Mouse (Mus musculus) 3T3-L1 (cell line): ENCODE results near the gene Pidd1.

ENCODE experiments used
- DNase-seq: peaks from one replicate; pipeline ENCODE4 v3.0.0-alpha.2; 2015; ENCODE audit warnings: low read depth, low spot score

Pidd1 gene

DNA sequence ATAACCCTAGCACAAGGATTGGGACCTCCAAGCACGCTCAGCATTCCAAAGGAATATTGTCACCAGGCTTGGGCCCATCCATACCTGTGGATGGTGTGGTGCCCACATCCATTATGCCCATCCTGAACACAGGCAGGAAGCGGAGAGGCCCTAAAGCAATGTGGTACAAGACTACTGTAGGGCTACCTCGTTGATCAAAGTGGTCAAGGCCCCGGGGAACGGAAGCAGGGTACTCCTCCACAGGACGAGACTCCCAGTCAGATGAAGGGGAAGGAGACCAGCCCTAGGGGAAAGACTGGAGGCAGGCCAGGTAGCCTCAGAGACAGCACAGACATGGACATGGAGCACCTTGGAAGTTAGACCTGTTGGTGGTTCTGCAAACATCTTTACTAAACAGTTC lies 28.9 kb upstream of the Pidd1 start:
- DNase-seq = no peak

DNA sequence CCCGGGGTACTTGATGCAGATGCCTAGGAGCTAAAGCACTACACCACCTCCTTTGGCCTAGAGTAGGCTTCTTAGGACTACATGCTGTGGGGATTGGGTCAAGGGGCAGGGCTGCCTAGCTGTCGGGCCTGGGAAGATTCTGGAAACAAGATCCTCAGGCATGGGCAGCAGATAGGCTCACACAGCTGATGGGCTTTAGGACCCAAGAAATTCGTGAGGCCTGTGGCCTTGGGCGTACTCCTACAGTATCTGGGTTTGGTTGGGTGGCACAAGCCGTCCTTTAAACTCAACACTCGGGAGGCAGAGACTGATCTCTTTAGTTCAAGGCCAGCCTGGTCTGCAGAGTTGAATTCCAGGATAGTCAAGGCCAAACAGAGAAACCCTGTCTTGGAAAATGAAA lies 28.4 kb upstream of the Pidd1 start:
- DNase-seq = no peak

DNA sequence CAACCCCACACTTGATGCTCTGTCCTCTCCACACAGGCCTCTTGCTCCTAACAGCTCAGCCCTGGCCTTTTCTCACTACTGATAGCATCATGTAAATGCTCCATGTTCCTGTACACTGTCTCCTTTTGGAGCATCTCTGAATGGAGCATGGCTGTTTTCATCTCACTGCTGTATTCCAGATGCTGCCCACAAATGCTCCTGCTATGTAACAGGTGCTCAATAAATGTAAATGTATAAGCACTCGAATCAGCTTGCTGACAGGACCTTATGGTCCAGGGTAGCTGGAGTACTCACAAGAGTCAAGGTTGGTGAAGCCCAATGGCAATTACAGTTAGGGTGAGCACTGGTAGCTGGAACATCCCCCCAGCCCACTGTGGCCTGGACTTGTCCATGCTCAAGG lies 27.4 kb upstream of the Pidd1 start:
- no peak for DNase-seq

DNA sequence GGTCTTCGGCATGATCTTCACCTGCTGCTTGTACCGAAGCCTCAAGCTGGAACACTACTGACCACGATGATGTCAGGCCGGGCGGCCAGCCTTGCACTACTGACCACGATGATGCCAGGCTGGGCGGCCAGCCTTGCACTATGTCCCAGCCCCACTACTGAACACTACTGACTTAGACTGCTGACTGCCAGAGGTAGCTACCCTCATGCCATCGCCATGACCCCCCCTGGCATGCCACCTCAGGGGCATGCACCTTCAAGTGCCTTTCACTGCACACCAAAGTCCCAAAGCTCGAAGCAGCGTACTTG lies 26.8 kb upstream of the Pidd1 start:
- no peak for DNase-seq

GRCm38 (mm10) chr7:141469901-141470636 lies 26.2 kb upstream of the Pidd1 start:
- no peak for DNase-seq

- no peak for DNase-seq
These were observed 25.5 kb upstream of the Pidd1 start for GRCm38 (mm10) chr7:141469352-141469751.

GRCm38 (mm10) chr7:141468522-141469211 lies 24.8 kb upstream of the Pidd1 start:
- DNase-seq = peak; percentile 95

DNA sequence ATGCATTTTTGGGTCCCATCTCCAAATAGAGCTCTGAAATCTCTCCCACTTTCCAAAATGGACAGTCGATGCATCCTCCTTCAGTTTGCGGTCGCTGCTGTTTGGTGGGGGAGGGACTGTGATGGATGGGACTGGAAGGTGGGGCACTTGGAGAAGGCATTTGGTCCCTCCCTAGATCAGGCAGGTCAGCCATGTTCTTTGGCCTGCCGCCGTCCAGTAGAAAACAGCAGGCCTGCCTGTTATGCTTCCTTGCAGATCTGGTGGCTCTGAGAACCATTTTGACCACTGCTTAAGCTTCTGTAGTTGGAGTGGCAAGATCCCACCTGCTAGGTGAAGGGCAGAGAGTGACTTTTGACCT lies 24.3 kb upstream of the Pidd1 start:
- DNase-seq = peak; percentile 76

DNA sequence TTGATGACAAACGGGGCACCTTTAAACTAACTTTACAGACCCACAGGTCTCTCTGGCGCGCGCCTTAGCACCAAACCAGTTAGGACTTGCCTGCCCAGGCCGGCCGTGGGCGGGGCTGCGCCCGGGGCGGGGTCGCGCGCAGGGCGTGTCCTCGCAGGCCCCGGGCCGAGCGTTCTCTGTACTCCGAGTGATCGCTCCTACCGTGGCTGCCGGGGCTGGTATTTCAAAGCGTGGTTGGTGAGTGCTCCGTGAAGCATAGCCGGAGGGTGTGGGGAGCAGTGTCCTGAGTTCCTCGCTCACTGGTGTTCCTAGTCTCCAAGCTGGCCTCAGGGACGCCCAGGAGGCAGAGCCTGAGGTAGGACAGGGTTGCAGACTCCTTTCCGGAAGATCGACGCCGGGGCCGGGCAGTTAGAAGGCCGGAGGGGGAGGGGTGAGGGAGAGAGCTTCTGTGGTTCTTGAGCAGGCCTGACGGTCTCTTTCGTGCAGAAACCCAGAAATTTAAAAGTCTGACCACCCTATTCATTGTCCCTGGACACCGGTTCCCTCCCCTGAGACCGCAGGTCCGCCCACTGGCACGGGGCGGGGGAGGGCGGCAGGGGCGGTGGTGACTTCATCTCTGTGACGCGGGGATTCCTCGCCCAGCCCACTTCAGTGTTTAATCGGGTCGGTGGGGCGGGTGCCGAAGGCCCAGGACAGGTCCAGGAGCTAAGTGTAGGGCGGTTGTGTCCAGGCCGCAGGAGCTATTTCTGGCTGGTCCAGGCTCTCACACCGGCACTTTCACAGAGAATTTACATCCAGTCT lies 23.6 kb upstream of the Pidd1 start, which contains the start of gene Cd151:
Cd151 (plus strand) TSS at position 163 of the 801 bp plus-strand sequence.
- DNase-seq = peak; percentile 79

DNA sequence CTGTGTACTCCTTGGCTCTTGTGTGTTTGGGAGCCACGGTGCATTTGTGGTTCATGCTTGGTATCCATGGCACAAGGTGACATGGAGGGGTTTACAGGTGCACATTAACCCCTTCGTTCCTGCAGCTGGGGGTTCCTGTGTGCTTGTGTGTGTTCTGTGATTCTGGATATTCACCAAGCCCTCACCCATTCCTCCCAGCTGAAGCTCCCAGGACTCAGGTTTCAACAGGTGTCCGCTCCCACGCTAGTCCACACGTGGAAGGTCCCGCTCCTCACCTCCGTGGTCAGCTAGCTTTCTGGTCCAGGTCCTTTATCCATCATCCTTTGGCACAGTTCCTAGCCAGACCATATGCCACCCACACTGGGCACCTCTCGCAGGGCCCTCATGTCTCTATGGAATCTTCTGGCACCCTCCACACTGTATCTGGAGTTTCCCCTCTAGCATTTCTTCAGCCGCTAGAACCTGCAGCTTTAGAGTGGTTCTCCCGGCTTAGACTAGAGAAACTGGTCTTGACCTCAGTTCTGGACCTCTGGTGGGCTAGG lies 22.9 kb upstream of the Pidd1 start:
- DNase-seq = no peak

GRCm38 (mm10) chr7:141466045-141466394 lies 22.2 kb upstream of the Pidd1 start:
- DNase-seq = peak; percentile 84

DNA sequence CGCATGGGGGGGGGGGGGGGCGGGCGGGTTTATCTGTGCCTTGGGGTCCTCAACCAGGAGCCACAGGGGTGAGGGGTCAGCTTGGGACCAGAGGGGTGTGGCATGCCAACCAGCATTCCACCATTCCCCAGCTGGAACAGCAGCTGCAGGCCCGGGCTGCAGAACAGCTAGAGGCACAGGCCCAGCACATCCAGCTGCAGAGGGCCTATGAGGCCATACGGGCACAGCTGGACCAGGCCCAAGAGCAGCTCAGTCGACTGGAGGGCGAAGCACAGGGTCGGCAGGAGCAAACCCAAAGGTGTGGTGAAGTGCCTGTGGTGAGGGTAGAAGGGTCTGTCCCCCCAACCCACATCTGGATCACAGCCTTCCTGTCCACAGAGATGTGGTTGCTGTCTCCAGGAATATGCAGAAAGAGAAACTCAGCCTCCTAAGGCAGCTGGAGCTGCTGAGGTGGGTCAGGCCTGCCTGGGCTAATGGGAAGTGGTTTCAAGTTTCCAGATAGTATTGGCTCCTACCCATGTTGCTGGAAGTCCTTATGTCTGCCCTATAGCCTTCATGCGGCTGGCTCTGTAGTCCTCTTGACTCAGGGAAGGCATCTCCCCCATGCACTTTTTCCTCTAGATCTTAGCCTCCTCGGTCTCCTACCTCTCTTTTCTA lies 21.7 kb upstream of the Pidd1 start:
- peak; percentile 79 for DNase-seq

- DNase-seq = no peak
These were observed 20.9 kb upstream of the Pidd1 start for GRCm38 (mm10) chr7:141464603-141465201.

DNA sequence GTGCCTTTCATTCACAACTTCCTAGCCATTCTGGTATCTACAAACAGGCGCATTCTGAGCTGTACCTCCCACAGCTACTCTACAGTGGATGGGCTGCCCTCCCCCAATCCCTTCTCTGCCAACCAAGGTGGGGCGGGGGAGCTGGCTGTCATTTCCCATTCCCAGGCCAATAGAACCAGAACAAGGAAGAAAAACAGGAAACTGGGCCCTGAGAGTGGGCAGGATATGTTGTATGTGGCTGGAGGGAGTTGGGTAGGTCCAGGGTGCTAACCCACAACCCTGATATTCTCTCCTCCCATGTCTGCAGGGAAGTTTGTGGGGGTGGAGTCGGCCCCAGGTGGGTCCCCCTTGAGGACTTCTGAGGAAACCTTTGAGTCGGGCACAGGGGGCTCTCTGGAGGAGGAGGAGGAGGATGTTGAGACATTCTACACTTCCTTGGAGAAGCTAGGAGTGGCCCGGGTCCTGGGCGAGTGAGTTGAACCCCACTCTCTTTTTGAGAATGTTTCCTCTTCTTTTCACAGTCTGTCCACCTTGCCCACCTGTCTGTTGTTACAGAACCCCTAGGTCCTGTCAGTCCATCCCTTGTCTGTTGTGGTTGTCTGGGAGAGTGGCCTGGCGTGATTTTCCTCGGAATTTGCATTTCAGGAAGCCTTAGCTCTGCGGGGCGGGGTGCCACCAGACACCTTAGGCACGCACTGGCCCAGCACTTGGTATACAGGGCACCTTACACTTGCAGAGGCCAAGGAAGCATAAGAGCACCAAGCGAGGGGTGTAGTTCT lies 20.2 kb upstream of the Pidd1 start:
- no peak for DNase-seq

GRCm38 (mm10) chr7:141462333-141462821 lies 18.6 kb upstream of the Pidd1 start:
- DNase-seq = peak; percentile 65

- DNase-seq = no peak
These were observed 17.9 kb upstream of the Pidd1 start for GRCm38 (mm10) chr7:141461521-141462332.

DNA sequence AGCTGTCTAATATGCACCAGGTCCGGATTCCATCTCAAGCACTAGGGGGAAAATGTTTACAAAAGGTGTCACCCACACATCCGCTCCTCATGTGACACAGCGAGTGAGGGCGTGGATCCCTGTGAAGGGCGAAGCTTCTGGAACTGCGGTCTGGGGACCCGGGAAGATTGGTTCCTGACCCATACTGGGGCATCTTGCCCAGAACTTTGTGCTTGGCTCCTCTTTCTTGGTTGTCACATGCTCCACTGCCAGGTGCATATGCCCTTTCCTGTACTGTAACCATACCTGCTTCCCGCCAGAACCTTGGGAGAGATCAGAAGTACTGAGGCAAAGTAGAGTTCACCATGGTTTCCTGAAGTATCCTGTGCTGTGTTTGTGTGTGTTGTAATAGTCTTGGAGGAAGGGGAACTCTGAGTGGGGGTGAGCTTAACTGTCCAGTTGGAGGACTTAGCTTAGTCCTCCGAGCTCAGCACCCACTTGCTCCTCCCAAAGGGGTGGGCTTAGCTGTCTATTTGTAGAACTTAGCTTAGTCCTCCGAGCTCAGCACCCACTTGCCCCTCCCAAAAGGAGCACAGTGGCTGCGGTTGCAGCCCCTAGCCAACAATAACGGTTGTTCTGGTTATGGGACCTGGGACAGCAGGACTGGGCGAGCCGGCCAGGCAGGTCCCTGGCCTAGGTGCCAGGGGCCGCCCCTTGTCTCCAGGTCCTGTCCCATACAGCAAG lies 16.7 kb upstream of the Pidd1 start, which contains the start of gene Cracr2b:
Cracr2b (plus strand) TSS at position 704 of the 723 bp plus-strand sequence.
- DNase-seq = no peak

DNA sequence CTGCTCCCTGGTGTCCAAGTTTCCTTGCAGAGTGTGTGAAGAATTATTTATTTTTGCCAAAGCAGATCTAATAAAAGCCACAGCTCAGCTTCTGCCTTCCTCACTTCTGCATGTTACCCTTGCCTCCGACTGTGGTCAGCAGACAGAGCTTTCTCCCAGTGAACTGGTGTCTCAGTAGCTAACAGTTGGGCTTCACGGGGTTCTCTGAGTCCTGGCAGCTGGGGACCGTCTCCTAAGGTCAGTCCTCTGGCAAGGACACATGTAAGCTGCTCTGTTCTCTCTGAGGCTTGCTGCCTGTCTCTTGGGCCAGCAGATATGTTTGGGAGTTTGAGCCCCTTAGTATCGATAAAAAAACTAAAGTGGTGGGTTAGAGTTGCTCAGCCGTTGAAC lies 16.2 kb upstream of the Pidd1 start:
- DNase-seq = no peak

DNA sequence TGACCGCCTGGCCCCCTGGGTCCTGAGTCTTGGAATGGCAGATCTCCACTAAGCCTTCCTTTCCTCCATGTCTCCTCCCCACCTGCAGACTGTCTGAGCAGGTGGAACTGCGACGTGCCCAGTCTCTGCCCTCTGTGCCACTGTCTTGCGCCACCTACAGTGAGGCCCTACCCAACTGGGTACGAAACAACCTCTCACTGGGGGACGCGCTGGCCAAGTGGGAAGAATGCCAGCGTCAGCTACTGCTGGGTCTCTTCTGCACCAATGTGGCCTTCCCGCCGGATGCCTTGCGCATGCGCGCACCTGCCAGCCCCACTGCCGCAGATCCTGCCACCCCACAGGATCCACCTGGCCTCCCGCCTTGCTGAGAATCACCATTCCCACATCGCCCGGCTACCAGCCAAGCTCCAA lies 15.5 kb upstream of the Pidd1 start:
- DNase-seq = no peak
